Mouse (Mus musculus): ENCODE results near the gene Coq9. TPM values are rescaled to one million over a fixed set of nuclear protein-coding genes. Genes with fewer than 3 reads are reported as not detected.

Coq9 gene
- polyA plus RNA-seq, 1 experiment from 2014 or later, result 125 TPM

DNA sequence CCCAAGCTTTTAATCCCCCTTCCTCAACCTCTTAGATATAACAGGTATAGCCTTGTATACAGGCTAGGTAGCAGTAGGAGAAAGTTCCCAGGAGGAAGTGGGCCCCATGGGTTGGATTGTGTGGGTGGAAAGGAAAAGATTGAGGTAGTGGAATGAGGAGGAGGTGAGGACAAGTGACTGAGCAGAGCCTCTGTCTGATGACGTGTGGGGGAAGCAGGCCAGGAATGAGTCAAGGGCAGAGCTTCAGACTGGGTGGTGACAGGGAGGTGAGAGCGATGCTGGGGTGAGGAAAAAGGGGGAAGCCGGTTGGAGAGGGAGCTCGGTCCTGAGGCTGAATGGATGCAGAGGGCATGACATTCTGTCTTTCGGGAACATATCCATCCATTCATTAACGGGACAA, 34.6 kb upstream of the Coq9 start:
- no peak; the same call in 1 of the 2 replicates for ATAC-seq (replicated peaks; ENCODE audit: insufficient number of reproducible peaks, low FRiP score, low TSS enrichment)
- 23% methylated on average over 6 of the region's 6 CpGs for WGBS (ENCODE audit: insufficient replicate concordance)
- Histone ChIP-seq H3K4me1 (ENCODE audit: control insufficient read depth, insufficient read depth, low read length) (peaks cover 28% of the 10 kb centered on the region), H3K9me3 (replicated peaks; ENCODE audit: control insufficient read depth, low read length) (no peaks in the 10 kb centered on the region), H3K4me3 (ENCODE audit: low read depth, low read length) (no peak overlapping the region), H3K36me3 (ENCODE audit: control insufficient read depth, insufficient read depth, low read length) (no peaks in the 10 kb centered on the region), H3K4me2 (no peak overlapping the region), H3K27me3 (ENCODE audit: control insufficient read depth, insufficient read depth, low read length) (peaks cover 3% of the 10 kb centered on the region; the same call in 1 of the 2 replicates), H3K9ac (ENCODE audit: low read depth, low read length) (no peak overlapping the region), H3K27ac (ENCODE audit: low read depth, low read length) (no peak overlapping the region)

DNA sequence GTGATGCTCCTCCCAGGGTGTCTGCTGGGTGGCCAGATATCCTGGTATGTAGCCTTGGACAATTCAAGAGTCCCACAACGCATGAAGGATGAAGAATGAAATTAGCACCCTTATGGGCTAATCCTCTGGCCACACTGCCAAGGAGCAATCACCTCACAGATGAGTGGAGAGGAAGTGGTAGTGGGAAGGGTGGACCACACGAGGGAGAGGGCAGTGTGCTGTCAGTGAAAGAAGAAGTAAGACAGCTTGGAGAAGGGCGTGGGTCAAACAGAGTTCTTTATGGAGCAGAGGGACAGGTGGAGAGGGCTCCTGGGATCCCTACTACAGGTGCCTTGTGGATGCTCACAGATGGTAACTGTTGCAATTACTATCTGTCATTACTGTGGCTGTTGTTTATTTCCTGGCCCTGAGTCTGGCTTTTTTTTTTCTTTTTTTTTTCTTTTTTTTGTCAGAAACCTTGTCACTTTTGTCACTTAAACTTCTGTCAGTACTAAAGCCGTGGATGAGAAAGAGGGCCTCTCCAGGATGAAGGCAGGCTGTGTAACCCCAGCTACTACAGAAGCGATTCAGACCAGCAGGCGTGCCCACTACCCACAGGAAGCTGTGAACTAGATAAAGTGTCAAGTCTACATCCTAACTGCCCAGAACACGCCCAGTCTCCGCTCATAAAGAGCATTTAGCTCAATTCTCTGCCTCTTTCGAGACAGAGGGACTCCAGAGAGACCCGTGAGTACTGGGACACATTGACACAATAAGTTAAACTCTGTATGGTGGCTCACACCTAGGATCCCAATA, 33.4 kb upstream of the Coq9 start:
- no peak overlapping the region for H3K27ac ChIP-seq (ENCODE audit: low read depth, low read length)
- 56% methylated on average over 10 of the region's 10 CpGs for WGBS (ENCODE audit: insufficient replicate concordance)
- no peak overlapping the region for H3K4me2 ChIP-seq
- no peak overlapping the region for H3K9ac ChIP-seq (ENCODE audit: low read depth, low read length)
- peaks cover 28% of the 10 kb centered on the region for H3K4me1 ChIP-seq (ENCODE audit: control insufficient read depth, insufficient read depth, low read length)
- H3K4me3 ChIP-seq (ENCODE audit: low read depth, low read length), result no peak overlapping the region
- ATAC-seq (replicated peaks; ENCODE audit: insufficient number of reproducible peaks, low FRiP score, low TSS enrichment), result no peak
- H3K36me3 ChIP-seq (ENCODE audit: control insufficient read depth, insufficient read depth, low read length), result no peaks in the 10 kb centered on the region
- peaks cover 3% of the 10 kb centered on the region; the same call in 1 of the 2 replicates for H3K27me3 ChIP-seq (ENCODE audit: control insufficient read depth, insufficient read depth, low read length)
- no peaks in the 10 kb centered on the region for H3K9me3 ChIP-seq (replicated peaks; ENCODE audit: control insufficient read depth, low read length)

DNA sequence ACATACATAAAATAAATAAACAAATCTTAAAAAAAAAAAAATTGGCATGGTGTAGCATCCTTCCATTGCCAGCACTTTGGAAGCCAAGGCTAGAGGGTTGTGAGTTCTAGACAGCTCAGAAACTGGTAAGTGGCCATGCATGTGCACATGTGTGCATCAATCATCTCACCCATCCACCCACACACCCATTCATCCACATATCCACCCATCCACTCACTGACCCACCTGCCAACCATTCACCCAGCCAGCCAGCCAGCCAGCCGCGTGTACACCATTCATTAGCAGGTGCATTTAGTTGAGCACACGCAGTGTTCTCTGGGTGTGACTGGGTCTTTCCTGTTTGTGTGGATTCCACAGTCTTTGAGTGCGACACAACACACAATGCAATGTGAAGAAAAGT, 32.3 kb upstream of the Coq9 start:
- peaks cover 28% of the 10 kb centered on the region for H3K4me1 ChIP-seq (ENCODE audit: control insufficient read depth, insufficient read depth, low read length)
- peaks cover 3% of the 10 kb centered on the region; the same call in 1 of the 2 replicates for H3K27me3 ChIP-seq (ENCODE audit: control insufficient read depth, insufficient read depth, low read length)
- H3K36me3 ChIP-seq (ENCODE audit: control insufficient read depth, insufficient read depth, low read length), result no peaks in the 10 kb centered on the region
- no peak for ATAC-seq (replicated peaks; ENCODE audit: insufficient number of reproducible peaks, low FRiP score, low TSS enrichment)
- H3K4me3 ChIP-seq (ENCODE audit: low read depth, low read length), result no peak overlapping the region
- no peak overlapping the region for H3K9ac ChIP-seq (ENCODE audit: low read depth, low read length)
- WGBS (ENCODE audit: insufficient replicate concordance), result 78% methylated on average over 4 of the region's 4 CpGs
- H3K27ac ChIP-seq (ENCODE audit: low read depth, low read length), result no peak overlapping the region
- H3K4me2 ChIP-seq, result no peak overlapping the region
- no peaks in the 10 kb centered on the region for H3K9me3 ChIP-seq (replicated peaks; ENCODE audit: control insufficient read depth, low read length)

DNA sequence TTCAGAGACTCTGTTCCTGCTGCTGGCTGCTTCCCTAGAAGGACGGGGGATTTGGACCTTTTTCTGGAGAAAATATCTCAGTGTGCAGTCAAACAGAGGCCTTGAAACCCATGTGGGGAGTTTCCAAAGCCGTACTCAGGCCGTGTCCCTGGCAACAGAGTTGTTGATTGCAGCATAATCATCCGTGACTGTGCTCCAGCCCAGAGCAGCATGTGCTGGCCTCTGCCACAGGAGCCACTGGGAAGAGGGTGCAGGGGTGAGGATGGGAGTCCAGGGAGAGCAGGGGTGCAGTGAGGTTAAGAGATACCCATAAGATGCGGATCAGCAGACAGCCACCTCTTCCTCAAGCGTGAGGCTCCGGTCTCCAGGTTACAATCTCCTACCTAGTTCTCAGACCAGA, 30.6 kb upstream of the Coq9 start:
- H3K4me1 ChIP-seq (ENCODE audit: control insufficient read depth, insufficient read depth, low read length), result peaks cover 17% of the 10 kb centered on the region
- H3K9me3 ChIP-seq (replicated peaks; ENCODE audit: control insufficient read depth, low read length), result no peaks in the 10 kb centered on the region
- H3K4me2 ChIP-seq, result no peak overlapping the region
- 60% methylated on average over 7 of the region's 7 CpGs for WGBS (ENCODE audit: insufficient replicate concordance)
- no peak overlapping the region for H3K9ac ChIP-seq (ENCODE audit: low read depth, low read length)
- H3K4me3 ChIP-seq (ENCODE audit: low read depth, low read length), result no peak overlapping the region
- no peak for ATAC-seq (replicated peaks; ENCODE audit: insufficient number of reproducible peaks, low FRiP score, low TSS enrichment)
- H3K27me3 ChIP-seq (ENCODE audit: control insufficient read depth, insufficient read depth, low read length), result 0 out of 2 replicates have a peak, but pooled peaks cover 3% of the 10 kb centered on the region
- no peak overlapping the region for H3K27ac ChIP-seq (ENCODE audit: low read depth, low read length)
- H3K36me3 ChIP-seq (ENCODE audit: control insufficient read depth, insufficient read depth, low read length), result no peaks in the 10 kb centered on the region

DNA sequence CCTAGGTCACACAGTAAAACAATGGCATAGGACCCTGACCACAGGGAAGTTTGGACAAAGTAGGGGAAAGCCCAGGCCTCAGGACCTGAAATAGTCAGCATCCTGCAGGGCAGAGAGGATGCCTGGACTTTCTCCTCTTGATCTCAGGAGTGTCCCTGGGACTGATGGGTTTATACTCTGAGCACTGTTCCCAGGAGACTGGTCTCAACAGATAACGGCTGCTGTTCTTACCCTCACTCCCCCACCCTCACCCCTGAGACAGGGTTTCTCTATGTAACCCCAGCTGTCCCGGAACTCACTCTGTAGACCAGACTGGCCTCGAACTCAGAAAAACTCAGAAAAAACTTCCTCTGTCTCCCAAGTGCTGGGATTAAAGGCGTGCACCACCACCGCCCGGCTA, 29.7 kb upstream of the Coq9 start:
- WGBS (ENCODE audit: insufficient replicate concordance), result 73% methylated on average over 6 of the region's 6 CpGs

DNA sequence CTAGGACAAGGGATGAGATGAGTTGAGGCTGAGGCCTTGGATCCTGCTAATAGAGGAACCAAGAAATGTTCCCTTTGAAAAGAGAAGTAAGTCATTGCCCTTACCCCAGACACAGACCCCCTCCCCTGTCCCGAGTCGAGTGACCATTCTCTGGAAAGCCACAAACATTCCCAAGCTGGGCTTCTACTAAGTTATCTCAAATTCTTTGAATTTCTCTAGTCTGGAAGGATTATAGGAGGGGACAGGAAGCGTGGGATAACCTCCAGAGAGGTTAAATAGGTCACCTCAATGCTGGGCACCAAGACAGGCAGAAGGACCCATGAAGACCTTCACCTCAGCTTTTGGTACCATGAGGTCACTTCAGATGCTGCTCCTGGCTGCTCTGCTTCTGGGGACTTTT, 28.0 kb upstream of the Coq9 start, which contains the start of gene Ccl17:
Gene Ccl17 (plus strand): TSS at position 301 of the 400 bp plus-strand sequence.
- H3K4me1 ChIP-seq (ENCODE audit: control insufficient read depth, insufficient read depth, low read length), result peaks cover 7% of the 10 kb centered on the region; the same call in 1 of the 2 replicates
- no peak within 1 kb of the TSS for H3K27ac ChIP-seq (ENCODE audit: low read depth, low read length)
- no peak within 1 kb of the TSS for H3K9ac ChIP-seq (ENCODE audit: low read depth, low read length)
- H3K36me3 ChIP-seq (ENCODE audit: control insufficient read depth, insufficient read depth, low read length), result no peaks in the 10 kb centered on the region
- 14% methylated on average over 3 of the region's 3 CpGs for WGBS (ENCODE audit: insufficient replicate concordance)
- H3K27me3 ChIP-seq (ENCODE audit: control insufficient read depth, insufficient read depth, low read length), result 0 out of 2 replicates have a peak, but pooled peaks cover 3% of the 10 kb centered on the region
- H3K4me2 ChIP-seq, result no peak within 1 kb of the TSS
- H3K4me3 ChIP-seq (ENCODE audit: low read depth, low read length), result no peak within 1 kb of the TSS
- H3K9me3 ChIP-seq (replicated peaks; ENCODE audit: control insufficient read depth, low read length), result no peaks in the 10 kb centered on the region
- ATAC-seq (replicated peaks; ENCODE audit: insufficient number of reproducible peaks, low FRiP score, low TSS enrichment), result no peak

More for the DNA sequence above, 29.7 kb upstream of the Coq9 start:
- ATAC-seq (replicated peaks; ENCODE audit: insufficient number of reproducible peaks, low FRiP score, low TSS enrichment), result no peak
- Histone ChIP-seq H3K4me3 (ENCODE audit: low read depth, low read length) (no peak overlapping the region), H3K27me3 (ENCODE audit: control insufficient read depth, insufficient read depth, low read length) (0 out of 2 replicates have a peak, but pooled peaks cover 3% of the 10 kb centered on the region), H3K4me2 (no peak overlapping the region), H3K9me3 (replicated peaks; ENCODE audit: control insufficient read depth, low read length) (no peaks in the 10 kb centered on the region), H3K27ac (ENCODE audit: low read depth, low read length) (no peak overlapping the region), H3K9ac (ENCODE audit: low read depth, low read length) (no peak overlapping the region), H3K36me3 (ENCODE audit: control insufficient read depth, insufficient read depth, low read length) (no peaks in the 10 kb centered on the region), H3K4me1 (ENCODE audit: control insufficient read depth, insufficient read depth, low read length) (peaks cover 19% of the 10 kb centered on the region)

DNA sequence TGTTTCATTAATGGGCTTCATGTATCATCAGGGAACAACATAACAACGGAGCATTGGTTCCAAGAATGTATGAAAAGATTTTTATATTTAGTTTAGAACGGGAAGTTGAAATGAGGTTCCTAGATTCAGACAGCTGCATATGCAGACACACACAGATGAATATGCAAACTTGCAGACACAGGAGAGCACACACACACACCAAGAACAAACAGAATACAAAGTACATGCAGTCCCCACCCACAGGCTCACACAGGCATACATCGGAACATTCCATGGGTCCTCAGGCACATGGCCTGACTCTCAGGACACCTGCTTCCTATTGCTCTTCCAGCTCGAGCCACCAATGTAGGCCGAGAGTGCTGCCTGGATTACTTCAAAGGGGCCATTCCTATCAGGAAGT, 27.3 kb upstream of the Coq9 start:
- no peaks in the 10 kb centered on the region for H3K36me3 ChIP-seq (ENCODE audit: control insufficient read depth, insufficient read depth, low read length)
- H3K4me3 ChIP-seq (ENCODE audit: low read depth, low read length), result no peak overlapping the region
- H3K9me3 ChIP-seq (replicated peaks; ENCODE audit: control insufficient read depth, low read length), result no peaks in the 10 kb centered on the region
- peaks cover 7% of the 10 kb centered on the region; the same call in 1 of the 2 replicates for H3K4me1 ChIP-seq (ENCODE audit: control insufficient read depth, insufficient read depth, low read length)
- no peak overlapping the region for H3K27ac ChIP-seq (ENCODE audit: low read depth, low read length)
- 0 out of 2 replicates have a peak, but pooled peaks cover 3% of the 10 kb centered on the region for H3K27me3 ChIP-seq (ENCODE audit: control insufficient read depth, insufficient read depth, low read length)
- ATAC-seq (replicated peaks; ENCODE audit: insufficient number of reproducible peaks, low FRiP score, low TSS enrichment), result no peak
- no peak overlapping the region for H3K4me2 ChIP-seq
- H3K9ac ChIP-seq (ENCODE audit: low read depth, low read length), result no peak overlapping the region
- 76% methylated on average over 5 of the region's 5 CpGs for WGBS (ENCODE audit: insufficient replicate concordance)

DNA sequence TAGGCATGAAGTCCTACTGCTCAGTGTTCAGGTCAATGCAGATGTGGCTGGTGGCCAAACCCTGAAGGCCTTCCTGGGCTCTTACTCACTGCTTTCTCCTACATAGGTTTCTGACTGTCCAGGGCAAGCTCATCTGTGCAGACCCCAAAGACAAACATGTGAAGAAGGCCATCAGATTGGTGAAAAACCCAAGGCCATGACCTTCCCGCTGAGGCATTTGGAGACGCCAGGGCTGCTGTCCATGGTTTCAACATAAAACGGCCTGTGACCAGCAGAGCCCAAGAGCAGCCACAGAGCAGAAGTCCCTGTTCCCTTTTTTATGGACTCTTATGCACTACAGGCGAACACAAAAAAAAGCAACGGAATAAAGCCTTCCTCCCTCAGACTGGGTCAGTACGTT, 26.5 kb upstream of the Coq9 start:
- no peak overlapping the region for H3K27ac ChIP-seq (ENCODE audit: low read depth, low read length)
- H3K36me3 ChIP-seq (ENCODE audit: control insufficient read depth, insufficient read depth, low read length), result no peaks in the 10 kb centered on the region
- H3K9ac ChIP-seq (ENCODE audit: low read depth, low read length), result no peak overlapping the region; the same call in 1 of the 2 replicates
- no peak for ATAC-seq (replicated peaks; ENCODE audit: insufficient number of reproducible peaks, low FRiP score, low TSS enrichment)
- no peaks in the 10 kb centered on the region for H3K9me3 ChIP-seq (replicated peaks; ENCODE audit: control insufficient read depth, low read length)
- H3K27me3 ChIP-seq (ENCODE audit: control insufficient read depth, insufficient read depth, low read length), result 0 out of 2 replicates have a peak, but pooled peaks cover 3% of the 10 kb centered on the region
- 62% methylated on average over 6 of the region's 6 CpGs for WGBS (ENCODE audit: insufficient replicate concordance)
- H3K4me2 ChIP-seq, result no peak overlapping the region
- H3K4me3 ChIP-seq (ENCODE audit: low read depth, low read length), result no peak overlapping the region
- peaks cover 7% of the 10 kb centered on the region; the same call in 1 of the 2 replicates for H3K4me1 ChIP-seq (ENCODE audit: control insufficient read depth, insufficient read depth, low read length)

All from heart, embryonic 11.5 days (tissue).